Mouse (Mus musculus) cerebellum, adult 2 months (tissue): ENCODE results near the gene Fgf14.

Experiments used
- CTCF ChIP-seq: fragments of 200-500 bp; IDR thresholded peaks from 2 replicates; pipeline ENCODE4 v1.5.1; 2011; ENCODE audit warnings: low read depth, mild to moderate bottlenecking, control low read depth, low read length, moderate library complexity, borderline replicate concordance; ENCODE audit not compliant: insufficient read depth
- POLR2A ChIP-seq: fragments of 200-500 bp; IDR thresholded peaks from 2 replicates; pipeline ENCODE4 v1.6.1; 2011; ENCODE audit warnings: low read length, control low read depth, borderline replicate concordance; ENCODE audit not compliant: insufficient read depth

DNA sequence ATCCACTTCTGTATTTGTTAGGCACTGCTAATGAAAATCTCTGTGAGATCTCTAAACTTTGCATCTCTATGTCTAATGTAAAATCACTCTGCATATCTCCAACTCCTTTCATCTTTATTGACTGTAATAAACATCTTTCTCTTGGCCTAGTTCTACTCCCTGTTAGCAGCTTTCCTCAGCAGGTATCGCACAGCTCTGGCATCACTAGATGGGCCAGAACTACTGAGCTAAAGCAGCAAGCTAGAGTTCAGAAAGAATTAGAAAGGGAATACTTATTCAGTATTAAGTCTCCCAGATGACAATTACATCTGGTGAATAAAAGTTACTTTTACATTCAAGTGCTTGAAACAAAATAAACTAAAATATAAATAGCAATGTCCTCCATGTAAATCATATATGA, 221.8 kb downstream of the Fgf14 start:
- no peak for TF ChIP-seq CTCF
- no peak for TF ChIP-seq POLR2A
